Mouse (Mus musculus): ENCODE measurements at regions not wholly inside any gene's neighbourhood (a gene's known extent, or its start where the extent isn't known, plus 50 kb on each side); places are given as distances from the start of the nearest gene placed in this dataset.

- Histone ChIP-seq H3K79me2 (ENCODE audit: control insufficient read depth, insufficient read depth) (peaks cover 23% of the 10 kb centered on the region), H3K79me3 (ENCODE audit: low read depth) (peaks cover 23% of the 10 kb centered on the region), H3K4me3 (ENCODE audit: insufficient read depth, poor library complexity, severe bottlenecking) (no peak overlapping the region), H3K36me3 (ENCODE audit: control insufficient read depth, insufficient read depth) (no peaks in the 10 kb centered on the region), H3K27me3 (ENCODE audit: control insufficient read depth, insufficient read depth, insufficient read length) (no peaks in the 10 kb centered on the region), H3ac (ENCODE audit: control insufficient read depth, insufficient read length, low read depth) (no peak overlapping the region)
- TF ChIP-seq FOSL1 (IDR thresholded peaks at IDR 0.05; ENCODE audit: insufficient read depth, low read length, poor library complexity, severe bottlenecking), result no peak
- TF ChIP-seq MYOG (IDR thresholded peaks at IDR 0.05; ENCODE audit: control insufficient read depth, extremely low read depth, insufficient read length), result no peak
- no peak for TF ChIP-seq CEBPB (IDR thresholded peaks at IDR 0.05; ENCODE audit: low read depth)
- no peak for TF ChIP-seq USF1 (IDR thresholded peaks at IDR 0.05; ENCODE audit: low read depth)
- TF ChIP-seq MYOD1 (IDR thresholded peaks at IDR 0.05; ENCODE audit: control insufficient read depth, insufficient read length, low read depth), result no peak
- TF ChIP-seq MAX (IDR thresholded peaks at IDR 0.05), result no peak
- no peak for TF ChIP-seq CTCF (IDR thresholded peaks at IDR 0.05; ENCODE audit: control insufficient read depth, insufficient read depth, insufficient read length)
Measured at GRCm38 (mm10) chr2:128431751-128432150, 159.3 kb upstream of the Spdye4c start.

GRCm38 (mm10) chr2:128432741-128433140 is 158.3 kb upstream of the Spdye4c start:
- Histone ChIP-seq H3K4me3 (ENCODE audit: insufficient read depth, poor library complexity, severe bottlenecking) (no peak overlapping the region), H3K27me3 (ENCODE audit: control insufficient read depth, insufficient read depth, insufficient read length) (no peaks in the 10 kb centered on the region), H3K79me3 (ENCODE audit: low read depth) (peaks cover 13% of the 10 kb centered on the region), H3ac (ENCODE audit: control insufficient read depth, insufficient read length, low read depth) (no peak overlapping the region), H3K79me2 (ENCODE audit: control insufficient read depth, insufficient read depth) (peaks cover 13% of the 10 kb centered on the region), H3K36me3 (ENCODE audit: control insufficient read depth, insufficient read depth) (no peaks in the 10 kb centered on the region)
- TF ChIP-seq MYOD1 (IDR thresholded peaks at IDR 0.05; ENCODE audit: control insufficient read depth, insufficient read length, low read depth), result no peak
- TF ChIP-seq CTCF (IDR thresholded peaks at IDR 0.05; ENCODE audit: control insufficient read depth, insufficient read depth, insufficient read length), result no peak

- peaks cover 5% of the 10 kb centered on the region for H3K79me2 ChIP-seq (ENCODE audit: control insufficient read depth, insufficient read depth)
- TF ChIP-seq FOSL1 (IDR thresholded peaks at IDR 0.05; ENCODE audit: insufficient read depth, low read length, poor library complexity, severe bottlenecking), result no peak
- no peak for TF ChIP-seq CEBPB (IDR thresholded peaks at IDR 0.05; ENCODE audit: low read depth)
- TF ChIP-seq USF1 (IDR thresholded peaks at IDR 0.05; ENCODE audit: low read depth), result no peak
- no peak for TF ChIP-seq CTCF (IDR thresholded peaks at IDR 0.05; ENCODE audit: control insufficient read depth, insufficient read depth, insufficient read length)
- TF ChIP-seq MAX (IDR thresholded peaks at IDR 0.05), result no peak
- no peak for TF ChIP-seq MYOD1 (IDR thresholded peaks at IDR 0.05; ENCODE audit: control insufficient read depth, insufficient read length, low read depth)
- no peak for TF ChIP-seq MYOG (IDR thresholded peaks at IDR 0.05; ENCODE audit: control insufficient read depth, extremely low read depth, insufficient read length)
- no peak overlapping the region for H3K4me3 ChIP-seq (ENCODE audit: insufficient read depth, poor library complexity, severe bottlenecking)
- peaks cover 4% of the 10 kb centered on the region for H3K79me3 ChIP-seq (ENCODE audit: low read depth)
- H3ac ChIP-seq (ENCODE audit: control insufficient read depth, insufficient read length, low read depth), result no peak overlapping the region
- no peaks in the 10 kb centered on the region for H3K36me3 ChIP-seq (ENCODE audit: control insufficient read depth, insufficient read depth)
- no peaks in the 10 kb centered on the region for H3K27me3 ChIP-seq (ENCODE audit: control insufficient read depth, insufficient read depth, insufficient read length)
Measured at GRCm38 (mm10) chr2:128433553-128434081, 157.4 kb upstream of the Spdye4c start.

GRCm38 (mm10) chr2:128434200-128434977 is 156.6 kb upstream of the Spdye4c start:
- no peaks in the 10 kb centered on the region for H3K27me3 ChIP-seq (ENCODE audit: control insufficient read depth, insufficient read depth, insufficient read length)
- no peaks in the 10 kb centered on the region for H3K36me3 ChIP-seq (ENCODE audit: control insufficient read depth, insufficient read depth)
- TF ChIP-seq FOSL1 (IDR thresholded peaks at IDR 0.05; ENCODE audit: insufficient read depth, low read length, poor library complexity, severe bottlenecking), result no peak
- no peak for TF ChIP-seq CEBPB (IDR thresholded peaks at IDR 0.05; ENCODE audit: low read depth)
- no peaks in the 10 kb centered on the region for H3K79me3 ChIP-seq (ENCODE audit: low read depth)
- H3K79me2 ChIP-seq (ENCODE audit: control insufficient read depth, insufficient read depth), result no peaks in the 10 kb centered on the region
- no peak overlapping the region for H3K4me3 ChIP-seq (ENCODE audit: insufficient read depth, poor library complexity, severe bottlenecking)
- no peak overlapping the region for H3ac ChIP-seq (ENCODE audit: control insufficient read depth, insufficient read length, low read depth)

GRCm38 (mm10) chr2:128436378-128436777 is 154.6 kb upstream of the Spdye4c start:
- Histone ChIP-seq H3K36me3 (ENCODE audit: control insufficient read depth, insufficient read depth) (no peaks in the 10 kb centered on the region), H3K4me3 (ENCODE audit: insufficient read depth, poor library complexity, severe bottlenecking) (no peak overlapping the region), H3K79me2 (ENCODE audit: control insufficient read depth, insufficient read depth) (no peaks in the 10 kb centered on the region), H3K79me3 (ENCODE audit: low read depth) (no peaks in the 10 kb centered on the region), H3K27me3 (ENCODE audit: control insufficient read depth, insufficient read depth, insufficient read length) (no peaks in the 10 kb centered on the region), H3ac (ENCODE audit: control insufficient read depth, insufficient read length, low read depth) (no peak overlapping the region)
- TF ChIP-seq MYOG (IDR thresholded peaks at IDR 0.05; ENCODE audit: control insufficient read depth, extremely low read depth, insufficient read length) (no peak), FOSL1 (IDR thresholded peaks at IDR 0.05; ENCODE audit: insufficient read depth, low read length, poor library complexity, severe bottlenecking) (no peak), USF1 (IDR thresholded peaks at IDR 0.05; ENCODE audit: low read depth) (no peak), MAX (IDR thresholded peaks at IDR 0.05) (no peak), CEBPB (IDR thresholded peaks at IDR 0.05; ENCODE audit: low read depth) (no peak), CTCF (IDR thresholded peaks at IDR 0.05; ENCODE audit: control insufficient read depth, insufficient read depth, insufficient read length) (no peak), MYOD1 (IDR thresholded peaks at IDR 0.05; ENCODE audit: control insufficient read depth, insufficient read length, low read depth) (no peak)

- no peak overlapping the region for H3K4me3 ChIP-seq (ENCODE audit: insufficient read depth, poor library complexity, severe bottlenecking)
- no peaks in the 10 kb centered on the region for H3K79me2 ChIP-seq (ENCODE audit: control insufficient read depth, insufficient read depth)
- no peaks in the 10 kb centered on the region for H3K79me3 ChIP-seq (ENCODE audit: low read depth)
- no peaks in the 10 kb centered on the region for H3K36me3 ChIP-seq (ENCODE audit: control insufficient read depth, insufficient read depth)
- TF ChIP-seq CTCF (IDR thresholded peaks at IDR 0.05; ENCODE audit: control insufficient read depth, insufficient read depth, insufficient read length) (no peak), MAX (IDR thresholded peaks at IDR 0.05) (no peak), USF1 (IDR thresholded peaks at IDR 0.05; ENCODE audit: low read depth) (no peak), FOSL1 (IDR thresholded peaks at IDR 0.05; ENCODE audit: insufficient read depth, low read length, poor library complexity, severe bottlenecking) (no peak), CEBPB (IDR thresholded peaks at IDR 0.05; ENCODE audit: low read depth) (no peak), MYOD1 (IDR thresholded peaks at IDR 0.05; ENCODE audit: control insufficient read depth, insufficient read length, low read depth) (no peak)
- H3K27me3 ChIP-seq (ENCODE audit: control insufficient read depth, insufficient read depth, insufficient read length), result no peaks in the 10 kb centered on the region
- H3ac ChIP-seq (ENCODE audit: control insufficient read depth, insufficient read length, low read depth), result no peak overlapping the region
Measured at GRCm38 (mm10) chr2:128437698-128438097, 153.3 kb upstream of the Spdye4c start.

All from C2C12 (cell line).